Mouse (Mus musculus) brain, embryonic 14.5 days (tissue): Measurements from ENCODE around the gene Znrd1as.

Experiments used
- CTCF ChIP-seq: fragments of 200-500 bp; IDR thresholded peaks from 2 replicates; pipeline ENCODE4 v1.5.1; 2012; ENCODE audit warnings: inconsistent platforms, mild to moderate bottlenecking, moderate library complexity, borderline replicate concordance; ENCODE audit not compliant: insufficient read depth, insufficient read length; ENCODE audit errors: extremely low read depth
- POLR2A ChIP-seq: fragments of 200-500 bp; IDR thresholded peaks from 2 replicates; pipeline ENCODE4 v1.6.1; 2012; ENCODE audit warnings: mild to moderate bottlenecking, inconsistent platforms, borderline replicate concordance; ENCODE audit not compliant: poor library complexity, insufficient read depth, insufficient read length, severe bottlenecking; ENCODE audit errors: extremely low read depth

GRCm38 (mm10) chr17:36949265-36949664 is 9.1 kb upstream of the Znrd1as start:
- TF ChIP-seq CTCF = no peak
- no peak for TF ChIP-seq POLR2A
